Mouse (Mus musculus): ENCODE measurements around the gene Gkn3.

The Gkn3 gene

GRCm38 (mm10) chr6:87388877-87389276 is at the start of gene Gkn3:
Gene Gkn3 (minus strand): TSS chr6:87388935.
- DNase-seq (ENCODE audit: low spot score in 2 of 2) = no peak

- DNase-seq (ENCODE audit: low spot score in 2 of 2) = no peak
Measured at GRCm38 (mm10) chr6:87436745-87437144, 48.0 kb upstream of the Gkn3 start.

- DNase-seq (ENCODE audit: low spot score in 2 of 2) = no peak
Measured at GRCm38 (mm10) chr6:87435791-87436190, 47.1 kb upstream of the Gkn3 start.

DNA sequence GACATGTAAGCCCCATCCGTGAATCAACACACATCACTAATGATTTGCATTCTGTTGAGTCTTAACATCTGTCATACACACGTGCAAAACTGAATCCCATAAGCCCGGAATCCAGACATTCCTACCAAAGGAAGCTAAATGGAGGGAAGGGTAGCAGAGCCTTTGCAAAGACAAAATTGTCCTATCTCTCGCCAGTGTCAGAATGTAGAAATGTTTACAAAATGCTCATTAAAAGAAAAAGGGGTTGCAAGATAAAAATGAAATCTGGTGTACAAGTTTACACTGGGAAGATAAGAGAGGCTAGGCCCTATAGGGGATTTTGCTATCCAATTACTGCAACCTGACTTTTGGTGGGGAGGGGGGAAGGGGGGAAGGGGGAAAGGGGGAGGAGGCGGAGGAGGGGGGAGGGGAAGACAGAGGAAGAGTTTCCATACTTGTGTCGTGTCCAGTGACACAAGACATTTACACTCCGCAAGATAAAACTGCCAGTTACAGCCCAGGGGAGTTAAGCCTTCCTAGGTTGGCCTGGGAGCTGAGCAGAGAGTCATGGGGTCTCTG is 39.8 kb upstream of the Gkn3 start, which contains the start of gene Bmp10:
TSS of gene Bmp10 (plus strand) at position 508 of the 558 bp plus-strand sequence.
- DNase-seq (ENCODE audit: low spot score in 2 of 2) = no peak

- no peak for DNase-seq (ENCODE audit: low spot score in 2 of 2)
Measured at GRCm38 (mm10) chr6:87427616-87428015, 38.9 kb upstream of the Gkn3 start.

DNA sequence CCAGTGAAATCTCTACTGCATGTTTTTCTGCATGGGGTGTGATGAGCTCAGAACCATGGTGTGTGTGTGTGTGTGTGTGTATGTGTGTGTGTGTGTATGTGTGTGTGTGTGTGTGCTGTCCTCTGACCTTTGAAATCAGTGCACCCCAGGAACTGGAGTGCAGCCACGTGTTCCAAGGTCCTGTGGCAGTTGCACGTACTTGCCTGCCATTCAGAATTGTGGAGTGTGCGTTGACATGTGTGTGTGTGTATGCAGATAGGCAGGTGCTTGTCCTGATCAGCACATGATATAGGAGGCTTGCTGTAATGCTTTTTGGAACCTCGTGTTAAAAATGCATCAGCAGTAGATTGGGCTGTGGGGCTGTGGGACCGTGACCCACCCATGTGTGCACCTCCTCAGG is 38.2 kb upstream of the Gkn3 start:
- DNase-seq (ENCODE audit: low spot score in 2 of 2) = no peak

GRCm38 (mm10) chr6:87424037-87424816 is 35.5 kb upstream of the Gkn3 start:
- no peak for DNase-seq (ENCODE audit: low spot score in 2 of 2)

DNA sequence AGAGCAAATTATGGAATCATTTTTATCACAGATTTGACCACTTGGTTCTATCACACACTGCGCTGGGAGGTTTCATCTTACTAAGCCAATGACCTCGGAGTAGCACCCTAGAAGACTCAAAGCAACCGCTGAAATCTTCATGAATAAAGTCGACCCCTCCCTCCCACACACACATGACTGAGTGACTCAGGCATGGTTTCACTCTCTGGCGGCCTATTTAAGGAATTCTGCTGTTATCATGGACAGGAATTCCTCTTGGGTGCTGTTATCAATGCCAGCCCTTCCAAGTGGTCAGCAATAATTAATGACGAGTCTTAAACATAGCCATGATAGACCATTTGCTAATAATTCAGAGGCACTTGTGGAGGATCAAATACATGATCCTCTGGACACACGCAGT is 33.6 kb upstream of the Gkn3 start:
- DNase-seq (ENCODE audit: low spot score in 2 of 2) = no peak

GRCm38 (mm10) chr6:87412011-87412410 is 23.3 kb upstream of the Gkn3 start:
- DNase-seq (ENCODE audit: low spot score in 2 of 2) = no peak

DNA sequence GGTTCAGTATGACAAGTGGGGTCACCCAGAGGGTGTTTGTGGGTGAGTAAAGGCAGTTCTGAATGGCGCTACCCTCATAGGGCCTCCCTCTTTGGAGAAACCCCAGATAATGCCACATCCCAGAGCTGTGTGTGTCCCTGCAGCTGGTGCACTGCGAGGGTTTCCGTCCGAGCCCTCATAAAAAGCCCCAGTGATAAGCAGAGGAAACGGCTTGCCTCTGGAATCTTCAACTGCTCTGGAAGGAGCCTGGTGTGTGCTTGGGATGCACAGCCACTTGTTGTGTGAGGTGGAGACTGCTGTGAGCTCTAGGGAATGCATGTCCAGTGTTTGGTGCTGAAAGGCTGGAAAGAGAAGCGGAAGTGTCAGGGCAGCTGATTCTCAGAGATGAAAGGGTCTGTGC is 12.7 kb upstream of the Gkn3 start:
- no peak for DNase-seq (ENCODE audit: low spot score in 2 of 2)

GRCm38 (mm10) chr6:87399886-87400566 is 11.3 kb upstream of the Gkn3 start:
- no peak for DNase-seq (ENCODE audit: low spot score in 2 of 2)

DNA sequence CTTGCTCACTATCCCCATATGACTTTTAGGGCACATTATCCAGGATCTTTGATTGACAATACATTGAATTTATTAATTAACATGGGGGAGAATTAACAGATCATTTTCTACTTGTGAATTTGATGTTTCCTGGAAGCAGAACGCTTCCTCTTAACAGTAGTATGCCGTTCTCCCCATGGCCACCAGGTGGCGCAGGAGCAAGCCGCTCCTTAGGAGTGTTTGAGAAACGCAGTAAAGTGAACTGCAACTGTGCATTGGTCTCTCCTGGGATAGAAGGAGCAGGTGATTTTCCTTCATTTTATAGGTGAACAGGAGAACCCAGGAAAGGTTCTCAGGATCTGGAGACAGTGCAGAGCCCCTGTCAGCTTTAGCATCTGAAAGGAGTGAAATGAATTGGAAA is 10.4 kb upstream of the Gkn3 start:
- DNase-seq (ENCODE audit: low spot score in 2 of 2) = peak; percentile 24 to 65

- no peak for DNase-seq (ENCODE audit: low spot score in 2 of 2)
Measured at GRCm38 (mm10) chr6:87394783-87395182, 6.0 kb upstream of the Gkn3 start.

- DNase-seq (ENCODE audit: low spot score in 2 of 2) = no peak
Measured at GRCm38 (mm10) chr6:87393466-87394205, 4.9 kb upstream of the Gkn3 start.

GRCm38 (mm10) chr6:87389455-87389989 is 787 bp upstream of the Gkn3 start:
- DNase-seq (ENCODE audit: low spot score in 2 of 2) = no peak

DNA sequence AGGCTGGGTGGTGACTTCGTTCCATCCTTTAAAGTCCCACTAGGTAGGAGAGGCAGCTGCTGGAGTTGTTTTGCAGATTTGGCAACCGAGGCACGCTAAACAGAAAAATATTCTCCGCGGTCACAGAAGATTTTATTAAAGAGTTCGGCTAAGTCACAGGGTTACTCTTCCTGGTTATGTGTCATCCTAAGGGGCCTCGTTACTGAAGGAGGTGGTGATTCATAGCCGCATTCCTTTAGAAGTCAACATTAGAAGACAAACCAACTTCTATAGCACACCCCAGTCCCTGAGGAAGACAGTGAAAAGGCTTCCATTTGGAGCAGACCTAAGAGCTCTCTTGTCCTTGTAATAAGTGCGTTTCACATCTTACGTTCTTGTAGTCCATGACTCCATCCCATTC is 2.1 kb downstream of the Gkn3 start:
- DNase-seq (ENCODE audit: low spot score in 2 of 2) = no peak

DNA sequence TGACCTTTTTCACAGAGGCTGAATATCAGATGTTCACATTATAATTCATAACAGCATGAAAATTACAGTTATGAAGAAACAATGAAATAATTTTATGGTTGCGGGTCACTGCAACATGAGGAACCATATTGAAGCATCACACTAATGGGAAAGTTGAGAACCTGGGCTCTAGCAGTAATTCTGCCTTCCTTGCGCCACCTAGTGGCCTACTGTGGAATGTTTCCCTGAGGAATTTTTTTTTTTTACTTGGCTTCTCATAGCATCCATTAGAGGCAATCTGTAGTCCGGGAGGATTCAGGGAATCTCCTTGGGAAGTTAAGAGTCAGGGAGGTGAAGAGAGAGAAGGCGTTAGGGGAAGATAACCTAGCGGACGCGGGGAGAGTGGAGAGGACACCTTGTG is 2.5 kb downstream of the Gkn3 start:
- peak; percentile 22 to 34 for DNase-seq (ENCODE audit: low spot score in 2 of 2)

DNA sequence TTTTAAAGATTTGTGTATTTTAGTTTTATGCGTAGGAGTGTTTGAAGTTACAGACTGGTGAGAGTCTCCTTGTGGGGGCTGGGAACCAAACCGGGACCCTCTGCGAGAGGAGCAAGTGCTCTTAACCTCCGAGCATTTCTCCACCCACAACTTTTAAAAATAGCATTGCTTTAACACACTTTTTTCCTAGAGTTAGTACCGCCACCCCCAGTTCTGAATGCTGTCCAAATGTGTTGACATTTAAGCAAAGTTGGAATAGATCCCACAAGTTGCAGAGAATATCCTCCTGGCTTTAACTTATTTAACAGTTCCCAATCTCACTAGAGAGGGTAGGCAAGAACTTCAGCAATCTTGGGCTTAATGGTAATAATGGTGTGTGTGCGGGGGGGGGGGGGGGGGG is 4.0 kb downstream of the Gkn3 start:
- no peak for DNase-seq (ENCODE audit: low spot score in 2 of 2)

GRCm38 (mm10) chr6:87383926-87384691 is 4.6 kb downstream of the Gkn3 start:
- peak in 1 of 2 experiments; percentile 26 for DNase-seq (ENCODE audit: low spot score in 2 of 2)

DNA sequence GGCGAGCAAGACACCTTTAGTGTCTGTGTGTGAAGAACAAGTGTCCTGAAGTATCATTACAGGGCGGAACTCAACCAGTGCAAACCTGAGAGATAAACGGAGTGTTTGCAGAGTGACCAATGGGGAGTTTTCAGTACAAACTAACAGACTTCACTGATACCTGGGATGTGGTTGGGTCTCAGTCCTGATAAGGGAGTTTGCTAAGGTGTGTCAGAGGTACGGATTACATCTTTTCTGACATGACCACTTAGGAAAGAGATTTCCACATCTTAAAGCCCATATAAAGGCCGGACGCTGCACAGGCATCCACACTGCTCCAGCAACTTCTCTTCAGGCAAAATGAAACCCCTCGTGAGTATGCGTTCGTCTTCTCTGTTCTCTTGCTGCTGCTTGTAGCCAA is 15.7 kb downstream of the Gkn3 start, which contains the start of gene Gkn2:
TSS of gene Gkn2 (plus strand) at position 301 of the 400 bp plus-strand sequence.
- no peak for DNase-seq (ENCODE audit: low spot score in 2 of 2)

GRCm38 (mm10) chr6:87369223-87369622 is 19.5 kb downstream of the Gkn3 start:
- no peak for DNase-seq (ENCODE audit: low spot score in 2 of 2)
